Mouse (Mus musculus): ENCODE results near the gene Gm30191.

Gm30191 gene

DNA sequence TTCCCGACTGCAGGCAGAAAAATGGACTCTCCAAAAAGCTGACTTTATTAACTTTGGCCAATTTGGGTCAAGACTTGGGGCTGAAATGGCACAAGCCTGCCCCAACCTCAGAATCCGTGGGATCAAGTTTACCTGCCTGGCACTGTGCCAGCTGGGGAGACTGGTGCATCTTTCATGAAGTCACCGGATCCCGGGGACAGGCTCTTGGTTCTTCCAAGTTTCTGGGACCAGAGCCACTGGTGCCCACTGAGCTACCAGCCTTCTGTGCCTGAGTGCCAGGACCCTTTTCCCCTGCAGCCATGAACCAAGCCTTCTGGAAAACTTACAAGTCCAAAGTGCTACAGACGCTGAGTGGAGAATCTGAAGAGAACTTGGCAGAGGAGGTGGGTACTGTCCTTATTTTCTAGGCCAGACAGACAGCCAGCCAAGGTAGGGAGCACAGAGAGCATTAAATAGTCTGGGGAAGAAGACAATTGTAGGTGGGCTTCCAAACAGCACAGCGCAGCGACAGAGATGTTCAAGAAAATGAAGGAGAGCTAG lies at the start of gene Gm30191:
Gene Gm30191 (plus strand): TSS at position 217 of the 540 bp plus-strand sequence.
- no peak for DNase-seq (ENCODE audit: low spot score)

DNA sequence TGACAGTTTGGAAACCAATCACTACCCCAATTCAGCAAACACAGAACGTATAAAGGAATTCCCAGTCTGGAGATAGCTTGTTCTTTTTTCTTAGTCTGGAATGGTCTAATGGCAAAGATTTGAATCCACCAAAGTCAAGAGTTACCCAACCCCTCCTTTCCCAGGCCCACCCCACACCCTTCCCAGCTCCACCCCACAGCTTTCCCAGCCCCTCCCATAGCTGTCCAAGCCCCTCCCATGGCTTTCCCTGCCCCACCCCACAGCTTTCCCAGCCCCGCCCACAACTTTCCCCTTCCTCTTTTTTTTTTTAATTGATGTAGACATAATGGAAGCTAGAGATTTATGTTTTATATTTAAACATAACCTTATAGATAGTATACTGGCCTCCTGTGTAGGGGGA lies 47.4 kb upstream of the Gm30191 start:
- DNase-seq (ENCODE audit: low spot score): no peak

DNA sequence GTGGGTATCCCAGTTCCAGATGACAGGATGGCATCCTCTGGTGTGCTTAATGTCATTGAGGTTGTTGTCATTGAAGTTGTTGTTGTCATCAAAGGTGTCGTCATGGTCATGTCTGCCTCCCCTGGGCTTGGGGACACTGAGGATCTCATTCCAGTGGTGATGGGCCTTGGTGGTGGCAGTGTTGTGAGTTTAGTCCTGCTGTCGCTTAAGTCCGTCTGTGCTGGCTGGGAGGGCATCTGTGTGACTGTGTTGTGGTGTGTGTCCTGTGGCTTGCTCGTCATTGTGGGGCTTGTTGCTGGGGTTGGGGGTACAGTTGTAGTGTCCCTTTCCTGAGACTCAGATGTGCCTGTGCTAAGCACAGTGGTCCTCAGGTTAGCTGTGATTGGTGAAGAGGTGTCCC lies 43.8 kb upstream of the Gm30191 start, which contains the start of gene Gm7534:
Gene Gm7534 (minus strand): TSS at position 101 of the 400 bp plus-strand sequence.
- DNase-seq (ENCODE audit: low spot score): no peak

DNA sequence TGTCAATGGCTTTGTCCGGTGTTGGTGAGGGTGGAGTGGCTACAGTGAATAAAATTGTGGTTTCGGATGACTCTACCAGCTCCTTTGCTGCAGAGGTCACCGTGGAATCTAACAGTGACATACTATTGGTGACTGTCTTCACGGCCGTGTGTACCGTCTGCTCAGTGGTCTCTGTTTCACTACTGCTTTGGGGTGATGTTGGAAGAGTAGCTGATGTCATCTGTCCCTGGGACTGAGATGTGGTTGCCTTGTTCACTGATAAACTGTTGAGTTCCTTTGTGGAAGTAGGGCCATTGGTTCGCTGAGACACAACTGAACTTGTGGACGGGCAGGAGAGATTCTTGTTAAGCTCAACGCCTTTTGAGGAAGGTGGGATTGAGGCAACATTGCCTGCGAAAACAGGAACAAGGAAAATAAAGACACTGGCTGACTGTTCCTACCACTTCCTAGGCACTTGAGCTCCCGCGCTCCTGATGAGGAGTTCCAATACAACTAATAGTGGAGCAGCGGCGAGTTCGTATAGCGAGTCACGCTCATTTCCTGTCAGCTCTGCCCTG lies 43.3 kb upstream of the Gm30191 start:
- DNase-seq (ENCODE audit: low spot score): no peak

DNA sequence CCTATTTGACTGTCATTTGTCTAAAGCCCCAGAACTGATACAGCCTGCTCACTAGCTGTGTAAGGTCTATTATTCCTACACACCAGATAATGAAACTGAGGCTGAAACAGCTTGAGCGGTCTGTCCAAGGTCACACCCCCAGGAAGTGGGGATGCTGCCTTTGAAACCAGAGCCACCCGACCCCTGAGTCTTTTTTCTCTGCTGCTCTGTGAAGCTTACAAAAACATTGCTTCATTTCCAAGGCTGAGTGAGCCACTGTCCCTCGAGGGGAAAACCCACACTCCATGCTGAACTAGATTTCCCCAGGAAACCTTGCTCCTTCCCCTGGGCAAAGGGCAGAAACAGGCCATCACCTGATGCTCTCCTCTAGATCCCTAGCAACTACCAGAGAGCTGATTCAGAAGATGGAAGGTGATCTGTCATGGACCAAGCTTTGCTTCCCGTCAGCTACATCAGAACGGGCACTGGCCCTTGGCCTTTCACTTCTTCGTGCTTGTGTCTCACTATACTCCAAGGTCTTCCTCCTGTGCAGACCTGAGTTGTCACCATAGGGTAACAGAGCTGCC lies 40.2 kb upstream of the Gm30191 start:
- no peak for DNase-seq (ENCODE audit: low spot score)

DNA sequence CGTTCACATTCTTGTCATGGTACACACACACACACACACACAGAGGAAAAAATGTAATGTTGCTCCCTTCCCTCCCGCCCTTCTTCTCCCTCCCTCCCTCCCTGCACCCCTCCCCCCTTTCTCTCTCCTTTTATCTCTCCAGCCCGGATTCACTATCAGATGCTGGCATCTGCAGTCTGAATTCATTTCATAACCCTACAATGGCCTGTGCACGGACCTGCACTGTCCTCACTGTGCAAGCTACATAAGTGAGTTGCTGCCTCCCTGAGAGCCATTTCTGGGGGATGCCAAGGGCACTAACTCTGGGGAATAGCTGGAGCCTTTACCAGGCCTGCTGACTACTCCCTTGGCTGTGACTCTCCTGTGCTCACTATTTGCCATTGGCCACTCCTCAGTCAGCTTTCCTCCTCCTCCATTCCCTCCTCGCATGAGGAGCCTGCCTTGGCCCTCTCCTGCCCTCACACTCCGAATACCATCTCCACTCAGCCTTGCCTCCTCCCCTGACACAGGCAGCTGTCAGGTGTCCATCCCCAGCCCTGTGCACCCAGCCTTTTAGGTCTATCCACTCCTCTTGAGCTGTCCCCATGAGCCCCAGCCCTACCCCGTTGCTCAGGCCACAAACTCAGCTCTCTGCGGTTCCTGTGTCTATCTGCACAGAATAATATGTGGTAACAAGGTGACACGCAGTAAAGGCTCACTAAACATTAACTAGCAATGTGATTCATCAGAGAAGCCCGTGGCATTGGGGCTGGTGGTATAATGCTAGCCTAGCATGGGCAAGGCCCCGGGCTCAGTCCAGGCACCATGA lies 23.7 kb upstream of the Gm30191 start:
- no peak for DNase-seq (ENCODE audit: low spot score)

DNA sequence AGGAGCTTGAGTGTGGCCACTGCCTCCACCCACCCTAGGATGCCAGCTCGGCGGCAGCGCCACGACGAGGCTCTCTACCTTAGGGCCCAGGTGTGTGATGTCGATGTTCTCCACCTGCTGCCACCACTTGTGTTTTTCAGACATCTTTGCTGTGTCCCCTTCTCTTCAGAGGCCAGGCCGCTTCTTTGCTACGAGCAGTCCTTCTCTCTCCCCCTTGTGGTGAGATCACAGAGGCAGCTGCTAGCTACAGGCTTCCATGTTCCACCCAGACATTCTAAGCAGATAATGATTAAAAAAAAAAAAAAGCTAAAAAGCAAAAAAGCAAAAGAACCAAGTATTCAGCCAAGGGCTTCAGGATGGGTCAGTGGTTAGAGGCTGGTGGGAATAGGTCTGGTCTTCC lies 19.5 kb upstream of the Gm30191 start, which contains the start of gene Catsper4:
Gene Catsper4 (minus strand): TSS at position 190 of the 400 bp plus-strand sequence.
- DNase-seq (ENCODE audit: low spot score): no peak

DNA sequence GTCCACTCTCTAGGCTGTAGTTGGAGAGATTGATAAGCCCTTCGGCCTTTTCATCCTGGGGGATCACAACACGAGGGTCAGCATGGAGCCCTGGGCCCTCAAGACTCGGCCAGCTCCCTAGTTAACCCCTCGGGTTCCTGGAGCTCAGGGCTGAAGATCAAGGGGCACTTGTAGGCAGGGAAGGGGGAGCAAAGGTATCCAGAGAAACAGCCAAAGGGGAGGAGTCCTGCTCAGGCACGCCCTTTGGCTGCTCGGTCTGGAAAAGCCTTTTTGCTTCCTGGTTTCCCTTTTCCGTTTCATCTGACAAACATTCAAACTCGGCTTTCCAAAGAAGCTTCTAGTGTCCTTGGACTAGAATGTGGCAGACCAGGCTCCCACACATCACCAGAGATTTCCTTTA lies 16.3 kb upstream of the Gm30191 start:
- DNase-seq (ENCODE audit: low spot score): no peak

DNA sequence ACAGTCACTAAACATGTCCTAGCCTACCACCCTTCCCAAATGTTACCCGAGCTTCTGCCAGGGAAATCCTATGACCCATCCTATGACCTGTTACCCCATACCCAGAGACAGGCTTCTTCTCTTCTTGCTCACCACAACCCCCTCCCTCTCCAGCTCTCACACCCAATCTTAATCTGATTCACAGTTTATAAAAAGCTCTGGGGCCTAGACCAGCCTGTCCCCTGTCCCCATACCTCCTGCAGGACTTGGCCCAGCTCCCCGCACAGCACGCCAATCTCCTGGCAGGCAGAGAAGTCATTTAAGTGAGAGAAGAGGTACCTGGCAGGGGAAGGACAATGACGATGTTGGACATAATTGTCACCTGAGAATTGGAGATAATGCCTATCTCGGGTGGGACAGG lies 11.9 kb upstream of the Gm30191 start:
- DNase-seq (ENCODE audit: low spot score): no peak

DNA sequence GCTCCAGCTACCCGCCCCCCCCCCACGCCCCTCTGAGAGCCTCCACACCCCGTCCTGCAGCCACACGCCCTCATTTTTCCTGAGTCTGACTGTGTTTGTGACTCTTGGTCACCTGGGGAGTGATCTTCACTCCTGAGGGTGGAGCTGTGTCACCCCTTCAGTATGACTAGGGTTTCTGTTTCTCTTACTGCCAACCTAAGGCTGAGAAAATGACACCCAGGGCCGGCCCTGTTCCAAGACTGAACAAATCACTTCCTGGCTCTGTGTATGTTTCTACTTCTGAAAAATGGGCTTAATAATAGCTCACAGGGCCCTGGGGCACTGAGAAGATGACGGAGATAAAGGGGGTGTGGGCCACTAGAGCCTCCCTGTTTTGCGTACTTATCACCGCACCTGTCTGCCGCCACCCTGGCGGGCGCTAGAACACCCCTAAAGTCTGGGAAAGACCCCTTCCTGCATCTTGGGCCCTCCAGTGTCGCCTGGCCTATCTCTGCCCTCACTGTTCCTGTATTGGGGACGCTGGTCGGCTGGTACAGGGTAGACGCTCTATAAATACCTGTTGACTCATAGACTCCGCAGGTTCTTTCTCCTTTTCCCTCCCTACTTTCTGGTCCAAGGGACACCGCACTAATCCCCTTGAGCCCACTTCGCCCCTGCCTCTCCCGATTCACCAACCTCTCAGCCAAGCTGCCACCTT lies 9.0 kb upstream of the Gm30191 start:
- DNase-seq (ENCODE audit: low spot score): no peak

DNA sequence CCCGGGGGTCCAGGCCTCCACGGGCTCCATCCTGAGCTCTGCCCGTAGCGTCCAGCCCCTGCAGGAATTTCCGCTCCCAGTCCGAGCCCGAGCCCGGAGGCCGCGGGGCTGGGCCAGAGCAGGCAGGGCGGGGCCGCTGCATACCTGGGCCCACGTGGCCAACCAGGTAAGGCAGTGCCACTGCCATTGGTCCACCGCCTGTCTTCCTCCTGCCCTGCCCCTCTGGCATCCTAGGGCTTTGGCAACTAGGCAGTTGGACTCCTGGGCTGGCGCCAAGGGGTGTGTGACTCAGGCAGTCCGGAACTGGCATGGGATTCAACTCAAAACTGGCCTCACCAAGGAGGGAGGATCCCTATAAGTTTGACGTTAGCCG lies 8.5 kb upstream of the Gm30191 start, which contains the start of gene Cnksr1:
Gene Cnksr1 (minus strand): TSS at position 121 of the 373 bp plus-strand sequence.
- DNase-seq (ENCODE audit: low spot score): no peak

DNA sequence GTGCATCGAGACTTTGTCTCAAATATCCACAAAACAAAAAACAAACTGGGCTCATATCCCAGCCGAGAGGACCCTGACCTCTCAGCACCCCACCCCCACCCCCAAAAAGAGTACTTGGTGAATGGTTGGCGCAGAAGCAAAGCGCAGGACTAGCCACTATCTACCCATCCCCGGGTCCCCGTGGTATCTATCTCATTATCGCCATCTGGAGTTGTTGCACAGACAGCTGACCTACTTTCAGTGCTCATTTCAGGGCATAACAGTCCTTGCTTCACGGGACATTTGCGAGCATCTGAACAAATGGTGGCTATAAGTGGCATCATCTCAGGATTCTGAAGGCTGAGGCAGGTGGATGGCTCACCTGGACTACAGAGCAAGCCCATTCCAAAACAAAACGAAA lies 8.0 kb upstream of the Gm30191 start:
- no peak for DNase-seq (ENCODE audit: low spot score)

DNA sequence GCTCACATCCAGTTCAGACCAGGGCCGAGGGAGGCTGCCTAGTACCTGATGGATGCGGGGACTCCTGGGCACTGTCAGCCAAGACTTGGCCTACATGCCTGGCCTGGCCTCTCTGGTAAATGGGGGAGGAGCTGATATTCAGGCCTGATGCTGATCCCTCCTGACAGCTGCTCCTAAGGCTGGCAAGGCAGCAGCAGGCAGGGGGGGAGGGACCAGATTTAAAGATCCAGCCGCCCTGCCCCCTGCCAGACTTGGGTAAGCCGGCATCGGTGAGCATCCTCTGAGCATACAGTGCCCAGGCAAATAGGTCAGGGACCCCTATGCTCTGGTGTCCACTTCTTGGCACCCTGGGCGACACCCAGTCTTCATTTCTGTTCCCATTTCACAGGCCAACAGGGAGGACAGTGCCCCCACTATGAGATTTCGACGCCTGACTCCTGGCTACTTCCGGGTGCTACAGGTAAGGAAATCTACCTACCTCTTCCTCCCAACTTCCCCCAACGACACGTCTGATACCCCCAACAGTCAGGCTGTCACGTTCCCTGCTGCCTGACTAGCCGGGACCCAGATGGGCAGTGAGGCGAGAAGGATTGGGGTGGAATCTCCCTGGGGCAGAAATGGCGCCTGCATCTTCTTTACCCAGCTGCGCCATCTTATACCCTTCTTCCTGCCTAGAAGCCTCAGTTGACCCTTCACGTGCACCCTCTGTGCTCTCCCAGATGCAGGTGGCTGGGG lies 3.1 kb upstream of the Gm30191 start, which contains the start of gene E130218I03Rik:
Gene E130218I03Rik (plus strand): TSS at position 147 of the 735 bp plus-strand sequence.
- no peak for DNase-seq (ENCODE audit: low spot score)

DNA sequence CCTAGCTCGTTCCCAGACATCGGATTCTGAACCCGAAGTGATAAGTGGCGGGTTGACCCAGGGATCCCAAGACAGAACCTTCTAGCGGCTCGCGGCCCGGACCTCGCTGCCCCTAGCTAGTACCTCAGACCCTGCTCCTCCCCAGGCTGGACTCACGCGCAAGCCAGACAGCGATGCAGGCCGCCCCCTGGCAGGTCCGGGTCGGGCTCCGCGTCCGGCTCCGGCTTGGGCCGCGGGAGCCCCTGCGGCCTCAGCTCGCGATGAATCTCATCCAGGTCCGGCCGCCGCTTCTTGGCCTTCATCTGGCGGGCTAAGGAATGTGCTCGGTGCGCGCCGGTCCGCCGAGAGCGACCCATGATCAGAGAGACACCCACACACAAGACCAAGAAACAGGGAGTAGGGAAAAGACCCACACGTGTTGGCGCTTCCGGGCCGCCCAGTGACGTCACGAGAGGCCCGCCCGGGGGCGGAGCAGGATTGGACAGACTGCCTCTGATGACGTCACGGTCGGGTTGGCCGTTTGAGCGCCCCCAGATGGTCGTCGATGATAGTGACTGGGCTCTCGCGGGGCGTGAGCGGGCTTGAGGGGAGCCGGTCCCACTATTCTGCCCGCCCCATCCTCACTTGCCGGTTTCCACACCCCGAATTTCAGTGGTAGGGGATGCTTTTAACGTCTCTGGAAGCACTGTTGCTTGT lies 1.4 kb upstream of the Gm30191 start, which contains the start of gene Zfp593:
Gene Zfp593 (minus strand): TSS at position 445 of the 696 bp plus-strand sequence.
- DNase-seq (ENCODE audit: low spot score): peak; percentile 91

DNA sequence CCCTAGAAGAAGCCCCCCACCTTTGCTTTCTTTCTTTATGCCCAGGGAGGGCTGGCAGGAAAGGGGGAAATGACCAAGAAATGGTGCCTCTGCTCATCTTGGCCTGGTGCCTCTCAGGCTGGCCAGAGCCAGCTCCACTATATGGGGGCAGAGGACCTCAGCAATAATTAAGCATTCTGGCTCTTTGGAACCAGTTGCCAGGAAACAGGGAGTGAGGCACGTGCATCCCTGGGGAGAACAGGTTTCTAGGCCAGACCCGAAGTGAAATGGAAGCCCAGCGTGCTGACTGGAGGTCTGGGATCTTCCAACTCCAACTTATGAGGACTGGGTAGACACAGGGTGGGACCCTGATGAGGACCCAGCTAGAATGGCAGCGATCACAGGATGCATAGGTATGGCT lies 479 bp upstream of the Gm30191 start:
- DNase-seq (ENCODE audit: low spot score): no peak

DNA sequence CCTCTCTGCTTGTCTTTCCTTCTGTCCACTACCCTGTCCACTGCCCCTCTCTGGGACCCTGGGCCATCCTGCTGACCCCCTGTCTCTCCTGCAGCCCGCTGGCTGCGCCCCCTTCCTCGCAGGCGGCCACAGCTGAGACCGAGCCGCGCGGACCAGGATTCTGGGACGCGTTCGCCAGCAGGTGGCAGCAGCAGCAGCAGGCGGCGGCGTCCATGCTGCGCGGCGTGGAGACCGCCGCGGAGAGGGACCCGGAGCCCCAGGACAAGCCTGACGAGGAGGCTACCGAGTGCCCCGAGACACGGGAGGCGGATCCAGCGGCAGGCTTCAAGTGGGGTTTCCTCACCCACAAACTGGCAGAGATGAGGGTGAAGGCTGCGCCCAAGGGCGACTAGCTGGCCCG lies 2.9 kb downstream of the Gm30191 start:
- DNase-seq (ENCODE audit: low spot score): peak; percentile 44

DNA sequence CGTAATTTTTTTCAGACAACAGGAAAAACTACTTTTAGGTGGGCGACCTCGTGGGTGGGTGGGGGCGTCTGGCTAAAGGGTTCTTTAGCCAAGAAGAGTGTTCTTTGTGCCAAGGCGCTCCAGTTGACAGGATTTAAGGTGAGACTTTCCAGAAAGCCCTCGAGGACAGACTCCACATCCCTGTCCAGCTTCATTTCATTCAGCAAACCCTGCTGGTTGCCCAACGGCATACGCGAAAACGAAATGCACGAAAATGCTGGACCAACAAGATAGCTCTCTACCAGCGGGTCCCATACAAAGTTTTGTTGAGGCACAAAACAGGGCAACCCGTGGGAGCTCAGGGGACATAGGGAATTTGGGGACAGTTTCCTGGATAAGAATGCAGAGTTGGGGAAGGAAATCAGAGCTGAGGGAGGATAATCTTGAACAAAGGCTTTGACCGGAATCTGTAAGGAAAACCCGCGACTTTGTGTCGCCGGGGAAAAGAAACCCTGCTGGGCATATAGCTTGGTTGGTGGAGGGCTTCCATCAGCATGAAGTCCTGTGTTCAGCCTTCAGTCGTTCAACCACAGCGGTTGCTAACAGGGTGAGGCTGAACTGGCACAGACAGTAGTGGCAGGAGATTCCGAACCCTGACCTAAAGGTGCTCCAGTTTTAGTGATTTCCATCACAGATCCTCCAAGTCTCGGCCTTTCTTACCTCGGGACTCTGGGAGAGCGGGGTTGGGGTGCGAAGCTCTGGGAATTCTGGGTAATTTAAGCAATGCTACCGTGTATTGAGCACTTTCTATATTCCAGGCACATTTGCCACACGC lies 3.6 kb downstream of the Gm30191 start:
- DNase-seq (ENCODE audit: low spot score): no peak

DNA sequence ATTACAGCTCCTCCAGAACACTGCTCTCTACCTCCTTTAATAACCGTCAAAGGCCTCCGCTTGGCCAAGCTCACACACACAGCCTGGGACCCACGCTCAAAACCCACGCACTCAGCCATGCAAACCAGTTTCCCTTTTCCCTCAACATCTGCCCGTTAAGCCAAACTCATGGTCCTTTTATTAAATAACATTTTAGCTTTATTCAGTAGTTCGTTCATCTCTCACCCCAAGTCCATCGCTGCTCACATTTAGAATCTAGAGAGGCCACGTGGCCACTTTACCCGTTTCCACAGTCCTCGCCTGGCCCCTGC lies 4.2 kb downstream of the Gm30191 start:
- DNase-seq (ENCODE audit: low spot score): no peak

DNA sequence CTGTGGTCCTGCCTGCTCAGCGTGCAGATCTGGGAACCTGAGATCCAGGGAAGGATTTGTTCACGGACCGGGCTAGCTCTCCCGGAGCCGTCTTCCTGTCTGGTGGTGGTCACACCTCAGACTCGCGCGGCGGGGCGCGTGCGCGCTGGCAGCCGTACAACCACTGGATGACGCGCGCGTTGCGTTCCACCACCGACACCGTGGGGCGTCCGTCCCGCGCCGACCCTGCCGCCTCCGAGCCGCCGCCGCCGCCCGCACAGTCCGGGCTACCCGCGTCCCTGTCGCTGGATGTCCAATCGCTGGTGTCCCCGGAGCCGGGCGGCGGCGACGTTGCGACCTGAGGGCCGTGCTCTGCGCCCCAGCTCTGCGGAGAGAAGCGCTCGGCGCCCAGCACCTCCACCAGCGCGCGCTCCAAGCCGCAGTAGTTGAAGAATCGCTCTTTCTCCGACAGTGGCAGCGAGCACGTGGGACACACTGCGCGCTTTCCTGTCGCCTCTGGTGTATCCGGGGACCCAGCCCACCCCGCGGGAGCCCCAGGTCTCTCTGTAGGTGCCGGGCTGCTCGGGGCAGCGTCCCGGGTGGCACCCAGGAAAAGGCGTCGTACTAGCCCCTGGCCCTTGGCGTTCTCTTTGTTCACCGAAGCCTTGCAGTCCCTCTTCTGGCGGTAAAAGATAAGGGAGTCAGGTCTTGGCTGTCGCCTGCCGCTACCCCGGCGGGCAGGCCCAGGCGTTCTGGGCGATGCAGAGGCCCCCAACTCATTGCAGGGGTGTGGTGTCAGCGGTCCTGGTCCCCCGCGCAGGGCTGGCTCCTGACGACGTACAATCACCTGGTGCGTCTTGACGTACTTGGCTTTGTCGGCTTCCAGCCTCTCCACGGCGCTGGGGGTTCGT lies 4.8 kb downstream of the Gm30191 start:
- no peak for DNase-seq (ENCODE audit: low spot score)
